Mouse (Mus musculus) bone marrow, adult 2 months (tissue): ENCODE measurements around the gene Zfp74.

Experiments
- CTCF ChIP-seq: fragments of 200-500 bp; IDR thresholded peaks from 2 replicates; pipeline ENCODE4 v1.5.1; 2011; ENCODE audit warnings: low read length, control low read depth; ENCODE audit not compliant: control insufficient read depth, insufficient read depth
- POLR2A ChIP-seq: fragments of 200-500 bp; IDR thresholded peaks from 2 replicates; pipeline ENCODE4 v1.6.1; 2011; ENCODE audit warnings: low read depth, mild to moderate bottlenecking, control low read depth, low read length, borderline replicate concordance; ENCODE audit not compliant: control insufficient read depth

GRCm38 (mm10) chr7:29917371-29918061 is 36.4 kb downstream of the Zfp74 start:
- no peak for TF ChIP-seq CTCF
- TF ChIP-seq POLR2A, result no peak
